Mouse (Mus musculus) erythroblast, embryonic 14.5 days (primary cell): ENCODE measurements around the gene Nab2.

Experiments
- GATA1 ChIP-seq: IDR thresholded peaks from 2 replicates; pipeline ENCODE4 v1.6.1; 2012; ENCODE audit warnings: low read length, inconsistent platforms, mixed read lengths
- TAL1 ChIP-seq: IDR thresholded peaks from 3 replicates; pipeline ENCODE4 v1.6.1; 2012; ENCODE audit warnings: low read length, inconsistent platforms, mixed read lengths

DNA sequence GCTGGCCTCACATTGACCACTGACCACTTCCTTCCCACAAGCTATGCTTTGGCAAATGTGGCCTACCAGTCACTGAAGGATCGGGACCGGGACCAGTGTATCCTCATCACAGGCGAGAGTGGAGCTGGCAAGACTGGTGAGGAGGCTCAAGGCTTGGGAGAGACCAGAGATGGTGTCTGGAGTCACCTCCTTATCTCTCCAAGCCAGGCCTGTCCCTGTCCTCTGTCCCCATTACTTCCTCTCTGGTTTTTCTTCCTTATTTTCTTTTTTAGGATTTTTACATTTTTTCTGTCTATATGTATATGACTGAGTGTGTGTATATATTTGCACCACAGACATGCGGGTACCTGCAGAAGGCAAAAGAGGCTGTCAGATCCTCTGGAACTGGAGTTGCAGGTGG, 37.4 kb upstream of the Nab2 start:
- TF ChIP-seq GATA1 (no peak), TAL1 (no peak)
